Mouse (Mus musculus): ENCODE measurements around the gene Ndufc2.

Ndufc2 gene

DNA sequence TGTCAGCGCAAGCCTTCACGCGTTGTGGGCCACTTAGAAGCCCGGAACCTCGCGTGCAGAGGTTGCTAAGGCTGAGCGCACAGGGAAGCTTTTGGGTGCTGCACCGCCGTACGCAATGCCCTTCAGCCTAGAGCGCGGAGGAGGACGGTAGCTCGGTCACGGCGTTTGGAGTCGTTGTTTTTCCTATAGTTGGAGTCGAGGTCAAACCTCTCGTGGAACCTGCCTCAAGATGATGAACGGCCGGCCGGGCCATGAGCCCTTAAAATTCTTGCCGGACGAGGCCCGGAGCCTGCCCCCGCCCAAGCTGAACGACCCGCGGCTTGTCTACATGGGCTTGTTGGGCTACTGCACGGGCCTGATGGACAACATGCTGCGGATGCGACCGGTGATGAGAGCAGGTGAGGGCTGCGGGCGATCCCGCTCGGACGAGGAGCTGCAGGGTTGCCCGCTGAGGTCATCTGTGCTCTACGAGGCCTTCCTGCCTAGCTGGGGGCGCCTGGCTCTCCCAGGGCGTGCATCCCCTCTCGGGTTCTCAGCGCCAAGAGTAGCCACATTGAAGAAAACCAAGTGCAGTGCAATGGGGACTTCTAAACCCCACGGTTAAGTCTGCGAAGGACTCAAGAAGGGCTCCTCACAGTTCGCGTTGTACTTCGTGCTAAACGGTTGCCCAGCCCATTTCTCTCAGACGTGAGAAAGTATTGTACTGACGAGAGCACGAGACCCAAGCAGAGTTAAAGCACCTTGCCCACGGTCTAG lies at the start of gene Ndufc2:
Ndufc2 (plus strand) TSS at position 44 of the 756 bp plus-strand sequence.
- peak; percentile 50 to 72 for DNase-seq

DNA sequence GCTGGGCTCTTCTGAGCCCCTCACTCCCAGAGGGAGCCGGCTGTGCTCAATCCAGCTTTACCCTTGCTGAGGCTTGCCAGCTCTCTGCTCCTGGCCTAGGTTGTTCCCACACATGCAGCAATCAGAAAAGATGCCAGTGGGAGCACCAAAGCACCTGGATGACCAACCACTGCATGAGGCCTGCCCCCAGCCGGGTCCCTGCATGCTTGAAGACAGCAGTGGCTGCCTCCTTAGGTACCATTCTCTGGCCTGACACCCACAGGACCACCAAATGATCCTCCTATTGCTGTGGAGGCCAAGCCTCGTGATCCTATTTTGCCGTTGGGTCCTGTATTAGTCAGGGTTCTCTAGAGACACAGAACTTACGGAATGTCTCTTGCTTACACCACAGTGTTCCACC lies 48.9 kb upstream of the Ndufc2 start:
- no peak for DNase-seq

DNA sequence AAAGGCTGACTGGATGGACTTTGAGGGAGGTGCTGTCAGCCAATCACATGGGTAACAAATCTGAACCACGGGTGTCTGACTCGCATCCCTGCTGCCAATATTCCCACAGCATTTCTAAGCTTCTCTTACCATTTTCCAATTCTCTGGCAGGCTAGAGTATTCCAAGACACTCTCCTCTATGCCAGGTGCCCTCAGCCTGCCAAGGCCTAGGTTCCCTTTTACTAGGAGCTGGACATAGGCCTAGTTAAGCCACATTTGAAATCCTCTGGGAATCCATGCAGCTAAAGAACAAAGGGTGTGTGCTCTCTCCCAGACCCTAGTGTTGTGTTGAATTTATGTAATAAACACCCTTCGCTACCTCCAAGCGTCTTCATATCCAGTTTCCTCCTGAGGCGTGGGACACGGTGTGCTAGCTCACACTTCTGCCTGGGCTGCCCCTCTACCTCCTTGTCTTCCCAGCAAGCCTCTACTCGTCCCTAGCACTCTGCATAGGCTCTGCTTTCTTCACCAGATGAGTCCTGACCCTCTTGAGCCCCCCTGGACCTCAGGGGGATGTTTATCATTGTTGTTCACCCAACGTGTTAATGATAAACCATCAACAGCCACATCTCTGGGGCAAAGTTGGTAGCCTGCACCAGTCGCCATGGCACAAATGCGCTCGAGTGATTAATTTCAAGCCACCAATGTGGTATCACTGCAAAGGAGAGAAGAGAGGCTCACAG lies 47.9 kb upstream of the Ndufc2 start:
- DNase-seq: no peak

DNA sequence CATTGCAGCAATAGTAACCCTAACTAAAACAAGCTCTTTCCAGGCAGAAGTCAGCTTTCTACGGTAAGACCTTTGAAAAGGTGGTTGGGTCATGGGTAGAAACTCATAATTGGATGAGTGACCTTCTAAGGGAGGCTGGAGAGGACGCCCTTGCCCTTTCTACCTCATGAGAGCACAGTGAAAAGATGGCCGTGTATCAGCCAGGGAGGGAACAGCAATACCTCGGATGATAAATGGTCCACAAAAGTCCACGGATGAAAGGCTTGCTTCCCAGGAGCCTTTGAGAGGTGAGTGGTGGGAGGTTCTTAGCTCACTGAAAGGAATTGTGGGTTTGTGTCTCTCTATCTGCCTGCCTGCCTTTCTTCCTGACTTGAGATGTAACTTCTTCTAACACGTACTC lies 46.4 kb upstream of the Ndufc2 start:
- DNase-seq: no peak

DNA sequence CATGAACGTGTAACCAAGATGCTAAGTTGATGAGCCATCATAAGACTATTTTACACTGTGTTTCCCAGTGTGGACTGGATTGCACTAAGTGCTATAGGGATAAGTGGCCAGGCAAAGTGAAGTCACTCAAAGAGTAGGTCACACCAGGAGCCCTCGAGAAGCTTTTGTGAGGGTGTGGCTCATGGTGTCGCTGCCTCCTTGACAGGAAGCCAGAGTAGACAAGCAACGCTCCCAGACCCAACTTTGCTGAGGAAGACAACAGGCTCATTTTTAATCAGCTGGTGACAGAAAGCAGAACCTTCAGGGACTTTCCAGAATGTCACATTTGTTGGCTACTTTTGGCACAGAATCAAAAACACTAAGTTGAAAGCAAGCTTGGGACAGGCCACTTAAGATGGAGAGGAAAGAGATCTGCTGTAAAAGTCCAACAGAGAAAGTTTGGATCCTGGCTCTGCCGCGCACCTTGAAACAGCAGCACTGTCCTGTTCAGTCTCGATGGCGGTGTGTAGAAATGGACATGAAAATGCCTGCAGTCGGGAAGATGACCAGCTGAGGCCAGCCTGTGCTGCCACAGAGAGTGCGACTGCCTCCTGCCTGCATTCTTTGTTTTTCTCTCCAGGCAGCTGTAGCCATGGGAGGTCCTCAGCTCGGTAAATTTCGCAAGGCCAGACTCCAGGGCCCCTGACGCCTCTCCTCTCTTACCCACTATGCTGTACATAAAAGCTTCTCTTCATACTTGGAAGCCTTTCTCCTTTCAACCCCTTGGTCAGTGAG lies 44.5 kb upstream of the Ndufc2 start:
- DNase-seq: peak in 1 of 2 experiments; percentile 15

DNA sequence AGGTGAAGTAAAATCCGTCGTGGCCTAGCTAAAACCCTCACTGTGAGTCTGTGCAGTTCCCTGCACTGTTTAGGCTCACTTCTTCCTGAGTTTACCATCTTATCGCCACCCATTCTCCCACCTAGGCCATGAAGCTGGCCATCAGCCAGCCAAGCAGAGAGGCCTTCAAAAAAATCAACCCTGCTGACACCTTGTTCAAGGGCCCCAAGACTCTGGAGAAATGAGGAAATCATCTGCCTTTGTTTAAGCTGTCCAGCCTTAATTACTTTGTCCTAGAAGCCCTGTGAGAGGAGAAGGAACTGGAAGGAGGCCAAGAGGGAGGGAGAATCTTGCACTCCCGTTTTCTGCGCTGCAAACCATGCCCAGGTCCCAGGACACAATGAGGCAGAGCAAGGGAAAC lies 43.5 kb upstream of the Ndufc2 start:
- DNase-seq: no peak

DNA sequence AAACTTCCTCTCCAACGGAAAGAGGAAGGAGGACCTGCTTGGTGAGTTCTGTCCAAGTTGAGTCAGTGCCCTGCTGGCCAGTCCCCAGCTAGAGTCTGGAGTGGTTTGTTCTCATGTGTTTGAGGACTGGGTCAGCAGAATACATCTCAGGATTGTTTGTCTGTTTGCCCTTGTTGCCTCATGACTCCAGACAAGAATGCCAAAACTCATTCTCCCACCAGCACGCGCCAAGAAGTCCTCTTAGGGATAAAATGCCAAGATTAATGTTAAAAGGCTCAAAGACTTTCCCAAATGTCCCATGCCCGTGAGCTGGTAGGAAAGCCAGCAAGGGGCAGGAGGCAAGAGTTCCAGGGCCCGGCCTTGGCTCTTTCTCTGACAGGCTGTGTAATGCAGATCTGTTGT lies 42.9 kb upstream of the Ndufc2 start:
- DNase-seq: no peak

DNA sequence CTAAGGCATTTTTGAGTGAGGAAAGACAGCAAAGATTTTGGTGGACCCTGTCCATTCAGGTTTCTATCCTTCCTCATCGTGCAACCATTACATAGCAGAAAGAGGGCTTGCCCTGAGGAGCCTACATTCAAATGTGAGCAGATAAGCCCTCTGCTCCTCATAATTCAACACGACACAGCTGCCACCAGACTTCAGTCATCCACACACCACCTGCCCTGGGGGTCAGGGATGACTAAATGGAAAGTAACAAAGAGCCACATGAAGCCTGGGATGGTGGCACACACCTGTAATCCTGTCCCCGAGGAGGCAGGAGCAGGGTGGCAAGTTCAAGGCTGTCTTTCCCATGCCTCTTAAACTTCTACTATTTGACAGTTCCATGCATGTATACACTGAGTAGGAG lies 42.0 kb upstream of the Ndufc2 start:
- DNase-seq: no peak

DNA sequence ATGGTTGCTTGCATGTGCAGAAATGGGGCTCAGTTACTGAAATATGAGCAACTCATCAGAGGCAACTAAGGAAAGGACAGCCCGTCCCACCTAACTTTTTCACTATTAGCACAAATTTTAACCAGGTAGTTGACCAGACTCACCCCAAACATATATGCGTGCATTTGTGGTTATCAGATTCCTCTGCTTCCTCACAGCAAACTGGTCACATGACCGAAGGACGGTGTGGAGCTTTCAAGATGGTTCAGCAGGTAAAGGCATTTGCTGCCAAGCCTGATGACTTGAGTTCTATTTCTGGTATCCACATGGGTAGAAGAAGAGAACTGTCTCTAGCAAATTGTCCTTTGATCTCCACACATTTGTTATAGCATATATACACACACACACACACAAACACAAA lies 41.5 kb upstream of the Ndufc2 start:
- DNase-seq: no peak

DNA sequence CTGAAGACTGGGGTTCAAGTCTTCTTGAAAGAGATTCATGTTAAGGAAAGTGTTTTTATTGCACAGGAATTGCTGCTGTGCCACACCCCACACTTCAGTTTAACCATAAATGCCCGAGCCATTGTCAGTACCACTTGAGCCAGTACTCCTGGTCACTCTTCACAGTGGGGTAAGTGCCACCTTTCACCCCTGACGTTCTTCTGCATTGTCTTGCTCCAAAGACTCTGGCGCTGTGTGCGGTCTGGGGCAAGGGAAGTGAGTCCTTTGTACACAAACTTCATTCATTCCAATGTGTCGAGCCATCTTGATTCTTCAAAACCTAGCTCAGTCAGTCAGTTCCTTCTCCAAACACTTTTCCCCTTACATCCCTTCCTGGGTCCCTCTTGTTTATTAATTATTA lies 39.6 kb upstream of the Ndufc2 start:
- no peak for DNase-seq

DNA sequence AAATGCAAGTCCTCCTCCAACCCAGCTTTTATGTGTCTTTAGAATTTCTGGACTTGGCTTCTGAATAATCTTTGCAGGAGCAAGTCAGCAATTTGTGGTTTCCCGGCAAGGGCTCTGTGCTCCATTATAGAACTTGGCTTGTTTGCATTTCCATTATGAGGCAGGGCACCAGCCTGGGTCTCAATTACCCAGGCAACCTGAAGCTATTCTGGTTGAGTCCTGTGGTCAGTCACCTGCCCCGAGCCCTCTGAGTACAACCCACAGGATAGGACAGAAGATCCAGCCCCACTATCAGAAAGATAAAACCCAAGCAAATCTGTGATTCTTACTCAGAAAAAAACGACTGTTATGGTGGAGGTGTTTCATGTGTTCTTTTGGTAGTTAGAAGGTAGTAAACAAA lies 38.8 kb upstream of the Ndufc2 start:
- DNase-seq: no peak

DNA sequence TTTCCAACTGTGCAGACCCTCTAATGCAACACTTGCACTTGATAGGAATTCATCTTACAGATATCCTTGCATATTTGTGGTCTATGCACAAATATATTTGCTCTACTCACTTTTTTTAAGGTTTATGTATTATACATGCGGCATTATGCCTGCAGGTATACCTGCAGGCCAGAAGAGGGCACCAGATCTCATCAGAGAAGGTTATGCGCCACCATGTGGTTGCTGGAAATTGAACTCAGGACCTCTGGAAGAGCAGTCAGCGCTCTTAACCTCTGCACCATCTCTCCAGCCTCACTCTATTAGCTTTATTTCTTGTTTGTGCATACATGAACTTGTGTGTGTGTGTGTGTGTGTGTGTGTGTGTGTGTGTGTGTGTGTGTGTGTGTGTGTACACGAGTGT lies 38.3 kb upstream of the Ndufc2 start:
- peak in 1 of 2 experiments; percentile 41 for DNase-seq

DNA sequence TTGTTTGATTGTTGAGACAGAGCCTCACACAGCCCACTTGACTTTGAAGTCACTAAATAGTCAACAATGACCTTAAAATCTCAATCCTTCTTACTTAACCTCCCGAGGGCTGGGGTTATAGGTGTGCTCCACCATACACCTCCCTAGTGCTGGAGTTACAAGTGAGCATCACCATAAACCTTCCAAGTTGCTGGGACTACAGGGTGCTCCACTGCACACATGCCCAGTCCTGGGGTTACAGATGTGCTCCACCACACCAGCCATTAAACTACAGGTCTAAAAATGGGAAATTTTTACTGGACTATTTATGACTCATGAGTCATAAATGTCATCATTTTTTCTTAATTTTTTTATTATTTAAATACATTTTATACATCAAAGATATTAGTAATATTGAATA lies 33.9 kb upstream of the Ndufc2 start:
- DNase-seq: no peak

DNA sequence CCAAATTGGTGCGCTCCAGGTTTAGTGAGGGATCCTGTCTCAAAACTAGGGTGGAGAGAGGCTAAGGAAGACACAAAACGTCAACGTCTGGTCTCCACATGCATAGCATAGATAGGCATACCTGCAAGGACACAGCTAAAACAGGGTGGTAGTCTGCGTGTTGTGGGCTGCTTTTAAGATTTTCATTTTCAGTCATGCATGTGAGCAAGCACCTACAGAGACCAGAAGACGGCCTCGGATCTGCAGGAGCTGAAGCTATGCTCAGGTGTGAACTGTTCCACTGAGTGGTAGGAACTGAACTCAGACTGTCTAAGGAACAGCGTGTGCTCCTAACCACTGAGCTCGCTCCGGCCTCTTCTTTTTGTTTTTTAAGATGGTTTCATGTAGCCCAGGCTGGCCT lies 24.7 kb upstream of the Ndufc2 start:
- no peak for DNase-seq

DNA sequence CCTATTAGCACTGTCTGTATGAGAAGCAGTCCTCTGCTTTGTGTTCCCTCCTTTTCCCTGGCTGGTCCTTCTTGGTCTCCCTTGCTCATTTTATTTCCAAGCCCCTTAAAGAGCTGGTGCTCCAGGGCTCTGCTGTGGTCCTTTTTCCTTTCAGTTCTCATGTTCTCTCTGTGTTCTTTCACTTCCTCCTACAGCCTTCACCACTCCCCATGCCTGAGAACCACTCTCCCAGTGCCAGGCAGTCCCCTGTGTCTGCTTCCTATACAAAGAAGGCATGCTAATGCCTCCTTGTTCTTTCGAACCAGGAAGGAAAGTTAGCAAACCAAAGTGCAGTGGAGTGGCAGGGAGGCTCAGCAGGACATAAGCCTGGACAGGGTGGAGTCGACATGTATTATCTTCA lies 23.9 kb upstream of the Ndufc2 start:
- DNase-seq: no peak

DNA sequence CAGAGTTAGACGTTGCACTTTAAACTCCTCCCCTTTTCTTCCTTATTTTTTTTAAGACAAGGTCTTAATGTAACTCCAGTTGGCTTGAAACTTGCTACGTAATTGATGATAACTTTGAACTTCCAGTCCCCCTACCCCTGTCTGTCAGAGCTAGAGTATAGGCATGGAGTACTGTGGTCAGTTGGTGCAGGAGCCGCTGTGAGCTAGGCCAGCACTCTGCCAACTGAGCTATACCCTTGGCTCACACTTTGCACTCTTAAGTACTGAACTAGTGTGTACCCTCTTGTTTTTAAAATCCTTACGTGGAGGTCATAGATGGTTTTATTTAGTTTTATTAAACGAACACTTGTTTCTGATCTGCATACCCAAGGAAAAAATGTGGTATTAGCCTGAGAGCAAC lies 20.5 kb upstream of the Ndufc2 start:
- no peak for DNase-seq

DNA sequence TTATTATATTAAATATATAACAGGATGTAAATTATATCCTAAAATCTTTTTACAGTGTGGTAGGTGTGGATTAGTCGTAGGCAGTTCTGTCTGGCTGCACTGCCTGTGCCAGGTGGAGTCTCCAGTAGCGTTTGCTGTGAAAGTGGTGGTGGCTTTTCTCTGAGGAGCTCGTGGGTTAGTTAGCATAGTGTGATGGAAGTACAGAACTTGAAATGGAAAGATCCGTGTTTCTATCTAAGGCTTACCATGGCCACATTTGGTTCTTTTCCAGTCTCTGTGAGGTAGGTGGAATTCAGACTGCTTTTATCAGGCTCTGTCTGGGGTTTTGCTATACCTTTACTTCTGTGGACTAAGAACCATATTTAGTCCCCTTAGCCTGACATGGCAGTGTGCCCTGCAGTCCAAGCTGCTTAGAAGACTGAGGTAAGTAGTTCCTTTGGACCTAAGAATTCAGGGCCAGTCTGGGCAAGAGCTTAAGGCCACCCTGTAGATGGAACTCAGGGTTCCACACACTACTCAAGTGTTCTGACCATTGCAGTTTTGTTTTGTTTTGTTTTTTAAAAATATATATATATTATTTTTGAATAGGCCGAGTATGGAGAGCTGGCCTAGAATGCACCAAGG lies 19.2 kb upstream of the Ndufc2 start:
- DNase-seq: no peak

DNA sequence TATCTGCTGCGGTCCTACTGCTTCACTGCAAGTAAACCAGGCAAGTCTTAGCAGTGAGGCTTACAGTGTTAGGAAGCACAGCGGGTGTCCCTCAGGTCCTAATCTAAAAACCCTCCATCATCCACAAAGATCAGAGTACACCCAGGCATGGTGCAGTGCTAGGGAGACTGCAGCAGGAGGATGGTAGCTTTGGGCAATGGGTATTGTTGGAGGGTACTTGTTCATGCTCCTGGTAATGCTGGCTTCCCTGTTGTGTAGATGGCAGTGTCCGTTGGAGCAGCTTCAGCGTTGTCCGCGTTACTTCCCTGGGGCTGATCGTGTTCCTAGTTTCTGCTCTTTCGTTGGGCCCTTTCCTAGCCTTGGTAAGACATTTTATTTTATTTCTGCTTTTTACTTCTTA lies 17.1 kb upstream of the Ndufc2 start:
- DNase-seq: no peak

DNA sequence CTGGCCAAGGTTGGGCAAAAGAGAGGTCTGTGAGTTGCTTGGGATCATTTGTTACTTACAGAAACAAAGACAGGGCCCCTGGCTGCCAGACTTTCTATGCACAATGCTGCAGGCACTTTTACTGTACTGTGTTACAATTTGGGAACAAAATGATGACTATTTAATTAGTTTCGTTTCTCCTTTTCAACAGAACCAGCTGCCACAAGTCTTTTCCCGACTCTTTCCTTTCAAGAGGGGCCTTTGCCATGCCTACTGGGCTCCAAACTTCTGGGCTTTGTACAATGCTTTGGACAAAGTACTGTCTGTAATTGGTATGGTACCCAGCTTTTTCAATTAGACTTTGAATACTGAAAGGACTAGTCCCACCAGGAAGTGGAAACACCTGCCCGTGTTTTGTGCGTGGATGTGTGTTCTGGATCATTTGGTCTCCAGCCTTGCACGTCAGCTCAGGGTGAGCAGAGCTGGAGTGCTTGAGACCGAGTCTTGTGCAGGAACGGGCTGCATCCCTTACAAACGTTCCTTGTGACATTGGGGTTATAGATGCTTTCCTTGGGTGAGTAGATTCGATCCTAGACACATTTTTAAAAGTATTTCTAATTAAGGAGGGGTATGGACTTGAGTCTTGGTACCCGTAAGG lies 16.2 kb upstream of the Ndufc2 start:
- no peak for DNase-seq

DNA sequence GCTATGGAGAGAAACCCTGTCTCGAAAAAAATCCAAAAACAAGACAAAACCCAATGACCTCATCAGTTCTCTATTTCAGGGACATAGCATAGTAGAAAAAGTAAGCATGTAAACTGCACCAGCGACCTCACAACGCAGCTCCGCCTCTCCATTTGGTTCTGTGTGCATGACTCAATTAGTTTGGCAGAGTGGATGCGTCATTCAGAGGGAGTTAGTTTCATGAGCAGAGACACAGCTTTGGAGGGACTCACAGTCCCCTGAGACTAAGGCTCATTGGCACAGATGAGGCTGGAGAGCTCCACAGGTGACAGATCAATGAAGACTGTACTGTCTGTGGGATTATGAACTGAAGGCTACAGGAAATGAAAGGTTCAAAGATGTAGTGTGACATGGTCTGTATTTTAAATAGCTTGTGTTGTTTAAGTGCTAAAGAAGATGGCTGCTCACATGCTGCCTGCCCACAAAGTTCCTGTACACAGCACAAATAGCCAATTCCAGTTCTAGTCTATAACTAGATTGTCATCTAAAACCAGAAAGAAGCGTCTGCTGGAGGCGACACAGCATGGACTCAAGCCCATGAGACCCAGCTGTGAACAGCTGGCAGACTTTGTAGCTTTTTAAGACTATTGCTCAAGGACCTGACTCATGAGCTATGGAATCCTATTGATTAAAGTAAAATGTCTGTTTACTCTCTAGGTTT lies 13.5 kb upstream of the Ndufc2 start:
- no peak for DNase-seq

DNA sequence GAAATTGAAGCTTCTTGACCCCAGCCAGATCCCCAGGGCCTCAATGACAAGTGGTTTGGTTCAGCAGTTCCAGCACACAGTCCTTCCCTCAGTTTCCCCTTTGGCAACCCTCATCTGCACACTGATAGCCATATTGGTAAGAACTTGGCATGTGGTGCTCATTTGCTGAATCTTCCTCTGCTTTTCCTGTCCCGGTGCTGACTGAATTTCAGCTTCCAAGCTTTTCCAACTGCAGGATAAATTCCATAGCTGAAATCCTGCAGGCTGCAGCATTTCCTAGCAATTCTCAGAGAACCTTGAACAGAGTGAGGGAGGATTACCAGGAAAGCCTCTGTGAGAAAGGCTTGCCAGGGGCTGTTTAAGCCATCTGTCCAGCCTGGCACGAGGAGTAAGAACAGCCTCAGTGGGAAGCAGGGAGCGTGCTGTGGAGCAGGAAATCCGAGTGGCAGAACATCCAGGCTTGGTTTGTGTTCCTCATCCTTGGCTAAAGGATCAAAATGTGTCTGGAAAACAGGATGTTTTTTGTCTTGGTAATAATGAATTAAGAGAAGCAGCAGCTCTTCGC lies 12.9 kb upstream of the Ndufc2 start:
- no peak for DNase-seq
